Mouse (Mus musculus) embryonic facial prominence, embryonic 15.5 days (tissue): ENCODE results near the gene A630095N17Rik. TPM values are rescaled to one million over a fixed set of nuclear protein-coding genes. Genes with fewer than 3 reads are reported as not detected.

Experiments
- ATAC-seq: fragments of 200-750 bp; cut with Nextera tagmentation; 2 replicates; pipeline ENCODE4 v1.8.0; 2017; ENCODE audit warnings: low read depth, moderate TSS enrichment; ENCODE audit not compliant: insufficient number of reproducible peaks, low FRiP score, low TSS enrichment
- H3K27ac ChIP-seq: fragments of 300-500 bp; sonication (generic); replicated peaks from 2 replicates; pipeline ENCODE4 v1.5.1; 2015; ENCODE audit warnings: mild to moderate bottlenecking, inconsistent platforms
- H3K27me3 ChIP-seq: fragments of 300-500 bp; sonication (generic); 2 replicates; pipeline ENCODE4 v1.6.1; 2015; ENCODE audit warnings: inconsistent platforms
- H3K36me3 ChIP-seq: fragments of 300-500 bp; sonication (generic); 2 replicates; pipeline ENCODE4 v1.6.1; 2015; ENCODE audit warnings: mild to moderate bottlenecking, inconsistent platforms
- H3K4me1 ChIP-seq: fragments of 300-500 bp; sonication (generic); 2 replicates; pipeline ENCODE4 v1.6.1; 2015; ENCODE audit warnings: inconsistent platforms
- H3K4me2 ChIP-seq: fragments of 300-500 bp; sonication (generic); replicated peaks from 2 replicates; pipeline ENCODE4 v1.6.1; 2015; ENCODE audit warnings: mild to moderate bottlenecking, inconsistent platforms
- H3K4me3 ChIP-seq: fragments of 300-500 bp; sonication (generic); replicated peaks from 2 replicates; pipeline ENCODE4 v1.5.1; 2015; ENCODE audit warnings: mild to moderate bottlenecking, inconsistent platforms
- H3K9ac ChIP-seq: fragments of 300-500 bp; sonication (generic); 2 replicates; pipeline ENCODE4 v1.6.1; 2015; ENCODE audit warnings: inconsistent platforms
- H3K9me3 ChIP-seq: fragments of 300-500 bp; sonication (generic); replicated peaks from 2 replicates; pipeline ENCODE4 v1.6.1; 2016; ENCODE audit warnings: inconsistent platforms
- WGBS: fragments of 180-500 bp; shearing (Covaris S2); methylation state at CpG from one replicate; pipeline ENCODE4 v1.1.7; 2015; 5-methylcytosine and 5-hydroxymethylcytosine counted together
- polyA plus RNA-seq: library from polyadenylated mRNA; unstranded; fragments of >200 nt; fragmentation: Nextera tagmentation; extraction: Ambion mirVana; gene quantifications from 2 replicates; pipeline ENCODE4 v1.2.1, GENCODE M21; 2015

A630095N17Rik gene
- polyA plus RNA-seq: not detected in 2 replicates

DNA sequence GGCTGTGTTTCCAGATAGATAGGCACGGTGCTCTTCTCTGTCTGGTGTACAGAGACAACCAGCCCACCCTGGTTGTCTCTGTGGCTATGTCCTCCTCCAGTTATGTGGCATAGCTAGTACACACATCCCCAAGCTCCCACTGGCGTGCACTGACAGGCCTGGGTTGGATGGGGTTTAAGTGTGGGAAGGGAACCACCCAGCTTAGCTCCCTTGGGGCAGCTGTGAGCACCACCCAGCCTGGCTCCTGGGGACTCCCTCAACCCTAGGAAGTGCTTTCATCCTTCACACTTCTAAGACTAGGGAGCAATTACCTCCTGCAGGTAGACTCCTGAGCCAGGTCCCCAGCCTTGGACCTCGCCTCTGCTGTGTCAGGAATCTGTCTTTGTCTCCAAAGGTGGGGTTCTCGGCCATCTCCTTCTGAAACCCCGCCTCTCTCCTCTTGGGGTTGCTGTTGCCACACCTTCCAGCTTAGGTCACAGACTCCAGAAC, at the start of gene A630095N17Rik:
Gene A630095N17Rik (minus strand): TSS at position 439 of the 489 bp plus-strand sequence.
- ATAC-seq: no peak
- H3K9me3 ChIP-seq: no peaks in the 10 kb centered on the region
- H3K4me1 ChIP-seq: peaks cover 13% of the 10 kb centered on the region
- WGBS: 53% methylated on average over 5 of the region's 5 CpGs
- H3K27ac ChIP-seq: peak within 1 kb of the TSS; percentile 60
- no peaks in the 10 kb centered on the region for H3K36me3 ChIP-seq
- H3K9ac ChIP-seq: no peak within 1 kb of the TSS
- H3K4me3 ChIP-seq: no peak within 1 kb of the TSS
- H3K4me2 ChIP-seq: no peak within 1 kb of the TSS
- H3K27me3 ChIP-seq: no peaks in the 10 kb centered on the region

DNA sequence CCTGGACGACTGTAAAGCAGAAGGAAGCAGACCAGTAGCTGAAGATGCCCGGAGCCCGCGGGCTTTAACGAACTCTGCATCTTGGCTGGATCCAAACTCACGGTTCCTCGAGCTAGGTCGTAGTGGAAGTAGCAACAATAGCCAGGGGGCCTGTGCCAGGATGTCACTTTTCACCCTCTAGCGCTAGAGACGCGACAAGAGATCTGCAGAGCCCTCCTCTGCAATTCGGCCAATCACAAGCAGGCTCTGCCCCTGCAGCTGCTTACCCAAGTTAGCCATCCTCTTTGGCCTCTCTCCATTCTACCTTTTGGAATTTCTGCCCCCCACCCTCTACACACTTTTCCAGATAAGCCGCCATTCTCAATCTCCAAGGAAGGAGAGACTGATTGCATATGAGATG, 46.3 kb upstream of the A630095N17Rik start, which contains the start of gene Resp18:
Gene Resp18 (minus strand): TSS at position 188 of the 400 bp plus-strand sequence.
- no peak for ATAC-seq
- Histone ChIP-seq H3K27ac (no peak within 1 kb of the TSS), H3K9ac (no peak within 1 kb of the TSS), H3K4me2 (no peak within 1 kb of the TSS), H3K27me3 (peaks cover 22% of the 10 kb centered on the region), H3K4me3 (no peak within 1 kb of the TSS), H3K4me1 (no peaks in the 10 kb centered on the region), H3K36me3 (no peaks in the 10 kb centered on the region), H3K9me3 (no peaks in the 10 kb centered on the region)
- WGBS: 3% methylated on average over 13 of the region's 13 CpGs

DNA sequence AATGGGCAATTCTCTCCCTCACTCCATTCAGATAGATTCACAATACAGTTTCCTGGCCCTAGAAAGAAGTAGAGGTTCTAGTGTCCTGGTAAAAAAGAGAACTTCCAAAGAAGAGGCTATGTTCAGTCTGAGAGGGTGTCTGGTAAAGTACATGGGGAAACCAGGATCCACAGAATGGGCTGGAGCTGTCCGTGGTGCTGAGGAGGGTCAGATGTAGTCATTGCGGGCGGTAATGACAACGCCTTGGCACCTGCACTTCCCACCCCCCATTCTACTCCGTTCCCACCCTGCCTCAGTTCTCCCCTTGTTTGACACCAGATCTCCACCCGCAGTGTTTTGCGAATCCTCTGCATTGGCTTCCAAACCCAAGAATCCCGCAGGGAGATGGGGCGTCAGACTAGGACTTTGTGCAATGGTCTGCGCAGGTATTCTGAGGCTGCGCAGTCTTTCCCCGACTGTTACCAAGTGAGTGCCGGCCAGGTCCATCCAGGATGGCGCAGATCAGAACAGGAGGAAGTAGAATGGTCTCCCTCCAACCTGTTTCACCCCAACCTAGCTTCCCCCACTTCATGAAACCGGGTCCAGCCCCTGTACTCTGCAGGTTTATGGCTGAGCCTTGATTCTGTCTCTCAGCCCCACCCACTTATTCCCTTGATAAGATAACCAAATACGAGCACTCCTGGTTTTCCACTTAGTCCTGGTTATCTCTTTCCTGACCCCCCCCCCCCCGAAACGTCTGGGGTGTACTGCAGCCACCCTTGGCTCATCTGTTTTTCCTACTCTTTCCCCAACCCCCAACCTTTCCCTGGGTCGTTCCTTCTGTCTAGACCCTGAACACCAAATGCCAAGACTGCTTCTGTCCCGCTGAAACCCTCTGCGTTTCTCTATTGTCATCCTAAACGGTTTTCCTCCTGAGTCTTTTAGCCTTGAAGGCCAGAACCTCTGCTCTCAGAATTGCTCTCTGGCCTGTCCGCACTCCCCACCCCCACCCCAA, 45.6 kb upstream of the A630095N17Rik start:
- Histone ChIP-seq H3K27me3 (peaks cover 22% of the 10 kb centered on the region), H3K27ac (no peak overlapping the region), H3K9ac (no peak overlapping the region), H3K4me2 (no peak overlapping the region), H3K4me3 (no peak overlapping the region), H3K9me3 (no peaks in the 10 kb centered on the region), H3K4me1 (no peaks in the 10 kb centered on the region), H3K36me3 (no peaks in the 10 kb centered on the region)
- no peak for ATAC-seq
- 4% methylated on average over 23 of the region's 23 CpGs for WGBS

DNA sequence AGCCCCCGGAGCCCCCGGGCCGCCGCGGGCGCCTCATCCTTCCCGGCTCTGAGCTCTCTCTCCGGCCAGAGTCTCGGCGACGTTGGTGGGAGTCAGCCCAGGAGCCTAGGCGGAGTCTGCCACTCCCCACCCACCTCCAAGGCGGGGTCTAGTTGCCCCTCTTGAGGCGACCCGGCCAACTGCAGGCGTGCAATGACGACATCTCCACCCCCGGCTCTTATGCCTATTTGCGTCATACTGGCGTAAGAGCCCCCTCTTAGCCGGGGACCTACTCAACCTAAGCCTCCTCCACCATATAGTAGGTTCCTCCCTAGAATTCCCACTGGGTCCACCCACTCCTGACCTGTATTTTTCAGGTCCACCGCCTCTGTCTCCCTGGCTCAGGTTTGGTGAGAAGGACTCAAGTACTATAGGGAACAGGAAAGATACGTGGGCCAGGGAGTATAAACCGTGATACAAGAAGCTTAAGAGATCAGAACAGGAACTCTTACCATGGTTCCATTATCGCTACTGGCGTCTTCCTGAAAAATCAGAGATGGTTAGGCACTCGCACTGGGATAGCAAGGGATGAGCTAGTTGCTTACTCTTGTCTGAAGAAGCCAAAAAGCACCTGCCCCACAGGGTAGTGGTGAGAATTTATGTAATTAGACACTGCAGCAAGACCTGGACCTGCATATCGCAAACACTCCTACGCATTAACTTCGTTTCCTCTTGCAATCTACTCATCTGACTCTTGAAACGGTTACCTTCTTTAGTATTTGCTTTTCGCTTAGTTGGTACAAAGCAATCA, 32.4 kb upstream of the A630095N17Rik start, which contains the start of gene Ptprn:
Gene Ptprn (minus strand): TSS at position 412 of the 790 bp plus-strand sequence.
- Histone ChIP-seq H3K36me3 (no peaks in the 10 kb centered on the region), H3K4me3 (peak within 1 kb of the TSS; percentile 15; the same call in 1 of the 2 replicates), H3K9ac (no peak within 1 kb of the TSS), H3K27ac (no peak within 1 kb of the TSS), H3K27me3 (peaks cover 54% of the 10 kb centered on the region), H3K9me3 (no peaks in the 10 kb centered on the region), H3K4me2 (no peak within 1 kb of the TSS), H3K4me1 (0 out of 2 replicates have a peak, but pooled peaks cover 3% of the 10 kb centered on the region)
- 11% methylated on average over 32 of the region's 32 CpGs for WGBS
- ATAC-seq: no peak

DNA sequence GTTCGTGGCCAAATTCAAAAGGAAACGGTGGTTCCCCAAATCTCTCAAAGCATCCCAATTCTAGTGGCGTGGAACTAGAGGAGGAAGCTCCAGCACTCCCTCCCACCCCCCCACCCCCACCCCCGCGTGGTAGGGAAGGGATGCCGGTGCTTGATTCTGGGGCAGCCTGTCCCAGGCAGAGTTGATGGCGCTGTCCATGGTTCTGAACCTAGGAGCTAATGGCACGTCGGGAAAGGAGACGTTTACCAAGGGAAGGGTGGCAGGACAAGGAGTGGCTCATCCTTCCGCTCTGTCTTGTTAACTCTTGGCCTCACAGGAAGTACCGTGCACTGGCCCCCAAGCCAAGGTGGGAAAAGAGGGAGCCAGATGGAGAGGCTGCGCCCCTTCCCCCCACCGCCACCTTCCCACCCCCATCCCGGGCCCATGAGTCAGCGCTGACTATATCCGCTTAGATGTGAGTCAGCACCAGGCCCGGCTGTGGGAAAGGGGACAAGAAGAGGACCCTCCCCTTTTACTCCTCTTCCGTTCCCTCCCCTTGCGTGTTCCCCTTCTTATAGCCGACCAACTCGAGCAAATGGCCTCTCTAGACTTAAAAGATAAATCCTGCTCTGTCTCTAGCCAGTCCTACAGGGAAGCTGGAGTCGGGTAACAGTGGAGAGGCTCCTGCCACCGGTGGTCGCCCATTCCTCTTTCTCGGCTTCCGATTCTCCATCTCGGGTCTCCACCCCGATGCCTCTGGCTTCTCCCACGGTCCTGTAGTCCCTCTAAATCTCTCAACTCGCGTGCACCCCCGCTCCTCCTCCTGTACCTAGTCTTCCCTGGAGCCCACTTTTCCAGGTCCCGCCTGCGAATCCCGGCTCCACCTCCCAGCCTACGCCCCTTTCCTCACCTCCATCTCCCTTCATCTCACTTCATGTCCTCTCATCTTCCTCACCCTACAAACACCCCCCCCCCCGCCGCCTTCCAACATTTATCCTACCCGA, 31.4 kb upstream of the A630095N17Rik start:
- 1% methylated on average over 40 of the region's 40 CpGs for WGBS
- H3K9ac ChIP-seq: no peak overlapping the region
- 0 out of 2 replicates have a peak, but pooled peaks have one; percentile 15 for ATAC-seq

DNA sequence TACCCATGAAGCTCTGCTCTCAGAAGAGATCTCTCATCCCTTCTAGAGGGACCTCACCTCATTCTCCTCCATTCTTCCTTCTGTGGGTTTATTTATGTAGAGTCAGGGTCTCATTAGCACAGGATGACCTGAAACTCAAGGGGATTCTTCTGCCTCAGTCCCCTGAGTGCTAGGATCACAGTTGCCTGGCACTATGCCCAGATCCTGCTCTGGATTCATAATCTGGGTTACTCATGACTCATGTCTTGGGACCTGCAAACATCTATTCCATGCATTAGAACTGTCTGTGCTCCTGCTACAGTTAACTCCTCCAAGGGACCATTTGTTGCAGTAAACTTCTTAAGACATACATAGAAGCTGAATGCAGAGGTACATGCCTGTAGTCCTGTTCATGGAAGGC, 29.4 kb upstream of the A630095N17Rik start:
- no peaks in the 10 kb centered on the region for H3K36me3 ChIP-seq
- H3K4me2 ChIP-seq: no peak overlapping the region
- no peak overlapping the region for H3K4me3 ChIP-seq
- H3K27me3 ChIP-seq: peaks cover 47% of the 10 kb centered on the region
- no peak overlapping the region for H3K9ac ChIP-seq
- ATAC-seq: no peak
- no peaks in the 10 kb centered on the region for H3K9me3 ChIP-seq
- no peak overlapping the region for H3K27ac ChIP-seq
- 0 out of 2 replicates have a peak, but pooled peaks cover 3% of the 10 kb centered on the region for H3K4me1 ChIP-seq

More for the DNA sequence above, 31.4 kb upstream of the A630095N17Rik start:
- H3K4me1 ChIP-seq: 0 out of 2 replicates have a peak, but pooled peaks cover 3% of the 10 kb centered on the region
- no peaks in the 10 kb centered on the region for H3K9me3 ChIP-seq
- H3K4me2 ChIP-seq: no peak overlapping the region
- H3K27me3 ChIP-seq: peaks cover 49% of the 10 kb centered on the region
- H3K36me3 ChIP-seq: no peaks in the 10 kb centered on the region
- H3K27ac ChIP-seq: no peak overlapping the region
- H3K4me3 ChIP-seq: no peak overlapping the region

DNA sequence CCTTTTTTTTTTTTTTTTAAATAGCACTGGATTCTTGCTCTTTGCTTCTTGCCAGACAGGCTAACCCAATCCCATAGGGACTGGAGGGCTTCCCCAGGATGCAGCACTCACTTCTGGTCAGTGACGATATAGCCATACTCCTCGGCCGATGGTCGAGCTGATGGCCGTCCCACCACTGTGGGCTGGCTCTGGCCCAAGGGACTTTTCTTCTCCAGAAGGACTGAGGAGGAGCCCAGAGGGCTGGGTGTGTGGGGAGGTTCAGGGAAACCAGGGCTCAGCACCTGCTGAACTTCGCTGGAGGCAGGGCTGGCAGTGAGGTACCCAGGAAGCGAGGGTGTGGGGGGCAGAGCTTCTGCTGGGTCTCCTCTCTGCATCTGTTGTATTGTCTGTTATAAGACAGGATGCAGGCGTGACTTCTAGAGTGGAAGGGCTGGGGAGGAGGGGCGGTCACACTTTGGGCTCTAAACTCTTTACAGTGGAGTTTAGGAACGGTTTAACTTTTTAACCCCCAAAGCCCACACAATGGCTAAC, 23.7 kb upstream of the A630095N17Rik start:
- no peaks in the 10 kb centered on the region; the same call in 1 of the 2 replicates for H3K27me3 ChIP-seq
- no peak overlapping the region for H3K9ac ChIP-seq
- H3K4me2 ChIP-seq: no peak overlapping the region
- H3K4me1 ChIP-seq: peaks cover 6% of the 10 kb centered on the region
- H3K36me3 ChIP-seq: no peaks in the 10 kb centered on the region
- no peak for ATAC-seq
- 57% methylated on average over 10 of the region's 10 CpGs for WGBS
- H3K4me3 ChIP-seq: no peak overlapping the region
- no peaks in the 10 kb centered on the region for H3K9me3 ChIP-seq
- H3K27ac ChIP-seq: no peak overlapping the region

DNA sequence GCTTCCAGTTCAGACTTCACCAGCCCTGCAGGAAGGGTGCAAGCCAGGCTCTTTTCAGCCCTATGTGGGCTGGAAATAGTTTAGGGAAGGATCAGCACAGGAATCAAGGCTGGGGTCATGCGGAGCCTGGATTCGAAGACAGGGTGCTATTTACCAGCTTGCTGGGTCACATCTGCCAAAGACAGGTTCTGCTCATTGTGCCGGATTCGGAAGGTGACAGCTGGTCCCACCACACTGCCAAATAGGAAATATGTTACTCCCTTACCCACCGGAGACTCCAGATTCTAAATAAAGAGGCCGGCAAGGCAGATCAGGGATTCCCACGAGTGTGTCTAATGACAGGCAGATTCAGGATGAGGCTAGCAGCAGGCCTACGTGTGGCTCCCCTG, 22.7 kb upstream of the A630095N17Rik start:
- no peak overlapping the region for H3K4me2 ChIP-seq
- 57% methylated on average over 8 of the region's 8 CpGs for WGBS
- H3K27ac ChIP-seq: no peak overlapping the region
- H3K9ac ChIP-seq: no peak overlapping the region
- H3K27me3 ChIP-seq: no peaks in the 10 kb centered on the region; the same call in 1 of the 2 replicates
- H3K4me1 ChIP-seq: peaks cover 6% of the 10 kb centered on the region
- no peaks in the 10 kb centered on the region for H3K36me3 ChIP-seq
- no peaks in the 10 kb centered on the region for H3K9me3 ChIP-seq
- ATAC-seq: no peak
- no peak overlapping the region for H3K4me3 ChIP-seq

DNA sequence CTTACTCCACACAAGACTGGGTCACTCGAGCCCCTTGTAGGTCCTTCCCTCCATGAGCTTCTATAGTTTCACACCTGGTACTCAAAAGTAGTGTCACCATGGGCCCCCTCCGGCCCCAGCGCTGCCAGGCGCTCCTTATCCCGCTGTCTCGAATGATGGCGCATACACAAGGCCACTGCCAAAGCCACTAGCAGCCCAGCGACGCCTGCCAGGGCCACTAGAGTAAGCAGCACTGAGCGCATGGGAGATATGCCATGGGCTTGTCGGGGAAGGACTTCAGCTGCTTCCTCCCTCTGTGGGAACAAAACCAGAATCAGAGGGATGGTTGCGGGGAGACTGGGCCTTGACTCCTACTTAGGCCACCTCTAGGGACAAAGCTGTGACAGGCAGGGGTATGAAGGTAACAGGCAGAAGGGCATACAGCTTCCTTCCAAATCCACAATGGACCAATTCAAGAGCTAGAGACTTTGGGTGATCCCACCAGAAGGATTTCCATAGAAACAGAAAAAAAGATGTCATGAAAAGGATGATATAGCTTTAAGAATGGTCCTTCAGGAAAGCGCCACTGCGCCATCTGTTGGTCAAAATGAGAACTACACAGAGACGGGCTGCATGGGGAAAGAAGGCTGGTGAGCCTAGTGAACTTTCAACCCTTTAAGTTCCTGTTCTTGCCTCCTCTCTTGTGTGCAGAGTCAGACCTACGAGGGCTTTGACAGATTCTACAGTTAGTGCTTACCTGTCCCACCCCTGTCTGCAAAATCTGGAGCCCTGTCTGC, 22.1 kb upstream of the A630095N17Rik start:
- Histone ChIP-seq H3K27ac (no peak overlapping the region), H3K36me3 (no peaks in the 10 kb centered on the region), H3K9ac (no peak overlapping the region), H3K4me1 (peaks cover 6% of the 10 kb centered on the region), H3K9me3 (no peaks in the 10 kb centered on the region), H3K4me2 (no peak overlapping the region), H3K27me3 (no peaks in the 10 kb centered on the region; the same call in 1 of the 2 replicates), H3K4me3 (no peak overlapping the region)
- ATAC-seq: no peak
- 65% methylated on average over 16 of the region's 16 CpGs for WGBS
